Mouse (Mus musculus) limb, embryonic 15.5 days (tissue): ENCODE data around the gene Odf3. TPM values are rescaled to one million over a fixed set of nuclear protein-coding genes. Genes with fewer than 3 reads are reported as not detected.

Experiments used
- ATAC-seq: fragments of 200-750 bp; cut with Nextera tagmentation; 2 replicates; pipeline ENCODE4 v1.8.0; 2017; ENCODE audit warnings: low read depth, moderate TSS enrichment; ENCODE audit not compliant: insufficient number of reproducible peaks, low FRiP score, low TSS enrichment
- H3K27ac ChIP-seq: fragments of 300-500 bp; sonication (generic); 2 replicates; pipeline ENCODE4 v1.5.1; 2015; ENCODE audit warnings: moderate library complexity, mild to moderate bottlenecking, inconsistent platforms
- H3K27me3 ChIP-seq: fragments of 300-500 bp; sonication (generic); 2 replicates; pipeline ENCODE4 v1.6.1; 2015; ENCODE audit warnings: inconsistent platforms
- H3K36me3 ChIP-seq: fragments of 300-500 bp; sonication (generic); 2 replicates; pipeline ENCODE4 v1.6.1; 2015; ENCODE audit warnings: inconsistent platforms
- H3K4me1 ChIP-seq: fragments of 300-500 bp; sonication (generic); 2 replicates; pipeline ENCODE4 v1.6.1; 2015; ENCODE audit warnings: inconsistent platforms
- H3K4me2 ChIP-seq: fragments of 300-500 bp; sonication (generic); 2 replicates; pipeline ENCODE4 v1.6.1; 2015; ENCODE audit warnings: mild to moderate bottlenecking, inconsistent platforms
- H3K4me3 ChIP-seq: fragments of 300-500 bp; sonication (generic); 2 replicates; pipeline ENCODE4 v1.5.1; 2015; ENCODE audit warnings: mild to moderate bottlenecking, inconsistent platforms
- H3K9ac ChIP-seq: fragments of 300-500 bp; sonication (generic); 2 replicates; pipeline ENCODE4 v1.6.1; 2015; ENCODE audit warnings: inconsistent platforms
- H3K9me3 ChIP-seq: fragments of 300-500 bp; sonication (generic); 2 replicates; pipeline ENCODE4 v1.6.1; 2016; ENCODE audit warnings: inconsistent platforms
- WGBS: fragments of 180-500 bp; shearing (Covaris S2); methylation state at CpG from one replicate; pipeline ENCODE4 v1.1.7; 2015; 5-methylcytosine and 5-hydroxymethylcytosine counted together
- polyA plus RNA-seq: library from polyadenylated mRNA; unstranded; fragments of >200 nt; fragmentation: Nextera tagmentation; extraction: Ambion mirVana; gene quantifications from 2 replicates; pipeline ENCODE4 v1.2.1, GENCODE M21; 2015

Odf3 gene
- polyA plus RNA-seq, 1 experiment from 2014 or later: not detected

- H3K36me3 ChIP-seq: no peaks in the 10 kb centered on the region
- H3K4me1 ChIP-seq: peaks cover 11% of the 10 kb centered on the region; the same call in 1 of the 2 replicates
- H3K9ac ChIP-seq: no peak overlapping the region
- no peak overlapping the region for H3K4me3 ChIP-seq
- ATAC-seq: no peak
- no peaks in the 10 kb centered on the region for H3K9me3 ChIP-seq
- no peak overlapping the region for H3K4me2 ChIP-seq
- WGBS: 42% methylated on average over 4 of the region's 4 CpGs
- H3K27ac ChIP-seq: no peak overlapping the region
- peaks cover 30% of the 10 kb centered on the region for H3K27me3 ChIP-seq
Observed at GRCm38 (mm10) chr7:140845683-140846082, 1.9 kb upstream of the Odf3 start.

GRCm38 (mm10) chr7:140846676-140847075 lies 929 bp upstream of the Odf3 start:
- no peak overlapping the region for H3K4me2 ChIP-seq
- peaks cover 28% of the 10 kb centered on the region for H3K27me3 ChIP-seq
- WGBS: 82% methylated on average over 10 of the region's 10 CpGs
- H3K4me1 ChIP-seq: peaks cover 11% of the 10 kb centered on the region; the same call in 1 of the 2 replicates
- H3K9me3 ChIP-seq: no peaks in the 10 kb centered on the region
- ATAC-seq: no peak
- no peak overlapping the region for H3K9ac ChIP-seq
- no peak overlapping the region for H3K4me3 ChIP-seq
- H3K36me3 ChIP-seq: peaks cover 4% of the 10 kb centered on the region
- no peak overlapping the region for H3K27ac ChIP-seq

- Histone ChIP-seq H3K4me2 (no peak overlapping the region), H3K4me1 (peaks cover 11% of the 10 kb centered on the region; the same call in 1 of the 2 replicates), H3K9ac (no peak overlapping the region), H3K9me3 (no peaks in the 10 kb centered on the region), H3K27ac (no peak overlapping the region), H3K36me3 (peaks cover 23% of the 10 kb centered on the region), H3K4me3 (no peak overlapping the region), H3K27me3 (peaks cover 14% of the 10 kb centered on the region; the same call in 1 of the 2 replicates)
- no peak for ATAC-seq
- WGBS: 88% methylated on average over 10 of the region's 10 CpGs
Observed at GRCm38 (mm10) chr7:140848591-140848990, 986 bp downstream of the Odf3 start.

- no peak overlapping the region for H3K9ac ChIP-seq
- H3K27ac ChIP-seq: no peak overlapping the region
- no peak overlapping the region for H3K4me2 ChIP-seq
- H3K36me3 ChIP-seq: peaks cover 37% of the 10 kb centered on the region
- ATAC-seq: no peak
- 98% methylated on average over 4 of the region's 4 CpGs for WGBS
- no peaks in the 10 kb centered on the region for H3K27me3 ChIP-seq
- peaks cover 18% of the 10 kb centered on the region for H3K4me1 ChIP-seq
- H3K9me3 ChIP-seq: no peaks in the 10 kb centered on the region
- H3K4me3 ChIP-seq: no peak overlapping the region
Observed at GRCm38 (mm10) chr7:140851916-140852315, 4.3 kb downstream of the Odf3 start.

GRCm38 (mm10) chr7:140853386-140853785 lies 5.8 kb downstream of the Odf3 start:
- Histone ChIP-seq H3K27ac (no peak overlapping the region), H3K9me3 (no peaks in the 10 kb centered on the region), H3K9ac (no peak overlapping the region), H3K4me1 (peaks cover 18% of the 10 kb centered on the region), H3K27me3 (no peaks in the 10 kb centered on the region), H3K36me3 (peaks cover 37% of the 10 kb centered on the region), H3K4me2 (no peak overlapping the region), H3K4me3 (no peak overlapping the region)
- WGBS: 82% methylated on average over 9 of the region's 9 CpGs
- no peak for ATAC-seq

- no peak for ATAC-seq
- Histone ChIP-seq H3K4me1 (peaks cover 29% of the 10 kb centered on the region), H3K4me3 (peak overlapping the region; percentile 80; the same call in 1 of the 2 replicates), H3K36me3 (peaks cover 44% of the 10 kb centered on the region), H3K4me2 (no peak overlapping the region), H3K27me3 (no peaks in the 10 kb centered on the region), H3K27ac (no peak overlapping the region), H3K9me3 (no peaks in the 10 kb centered on the region), H3K9ac (no peak overlapping the region)
- WGBS: 93% methylated on average over 18 of the region's 18 CpGs
Observed at GRCm38 (mm10) chr7:140854483-140854882, 6.9 kb downstream of the Odf3 start.

- Histone ChIP-seq H3K9ac (peak overlapping the region; percentile 91), H3K4me1 (peaks cover 31% of the 10 kb centered on the region), H3K27me3 (no peaks in the 10 kb centered on the region), H3K4me3 (peak overlapping the region; percentile 80), H3K9me3 (no peaks in the 10 kb centered on the region), H3K4me2 (peak overlapping the region; percentile 98), H3K36me3 (peaks cover 51% of the 10 kb centered on the region), H3K27ac (peak overlapping the region; percentile 93; the same call in 1 of the 2 replicates)
- 62% methylated on average over 9 of the region's 9 CpGs for WGBS
- no peak for ATAC-seq
Observed at GRCm38 (mm10) chr7:140855181-140855580, 7.6 kb downstream of the Odf3 start.

- Histone ChIP-seq H3K27me3 (no peaks in the 10 kb centered on the region), H3K36me3 (peaks cover 60% of the 10 kb centered on the region), H3K4me1 (peaks cover 31% of the 10 kb centered on the region), H3K9ac (peak within 1 kb of the TSS; percentile 91), H3K27ac (peak within 1 kb of the TSS; percentile 93), H3K9me3 (no peaks in the 10 kb centered on the region), H3K4me2 (peak within 1 kb of the TSS; percentile 98), H3K4me3 (peak within 1 kb of the TSS; percentile 80)
- under 1% methylated on average over 51 of the region's 51 CpGs for WGBS
- ATAC-seq: peak; percentile 63
Observed at GRCm38 (mm10) chr7:140855860-140856784, 8.5 kb downstream of the Odf3 start, which contains the start of gene Gm45785. TSS of gene Gm45785 (minus strand) at chr7:140856331.

GRCm38 (mm10) chr7:140856785-140857549 lies 9.4 kb downstream of the Odf3 start, which contains the start of gene Ric8a:
TSS of gene Ric8a (plus strand) at chr7:140856957.
- Histone ChIP-seq H3K4me3 (peak within 1 kb of the TSS; percentile 80), H3K36me3 (peaks cover 62% of the 10 kb centered on the region), H3K9me3 (no peaks in the 10 kb centered on the region), H3K27me3 (no peaks in the 10 kb centered on the region), H3K9ac (peak within 1 kb of the TSS; percentile 91), H3K27ac (peak within 1 kb of the TSS; percentile 93), H3K4me1 (peaks cover 31% of the 10 kb centered on the region), H3K4me2 (peak within 1 kb of the TSS; percentile 98)
- peak; percentile 84 for ATAC-seq
- under 1% methylated on average over 50 of the region's 50 CpGs for WGBS

GRCm38 (mm10) chr7:140857550-140858505 lies 10.2 kb downstream of the Odf3 start, which contains the start of gene Bet1l:
TSS of gene Bet1l (minus strand) at chr7:140857577.
- Histone ChIP-seq H3K9ac (peak within 1 kb of the TSS; percentile 91), H3K27me3 (no peaks in the 10 kb centered on the region), H3K9me3 (no peaks in the 10 kb centered on the region), H3K4me3 (peak within 1 kb of the TSS; percentile 80), H3K4me2 (peak within 1 kb of the TSS; percentile 98), H3K4me1 (peaks cover 31% of the 10 kb centered on the region), H3K27ac (peak within 1 kb of the TSS; percentile 93), H3K36me3 (peaks cover 62% of the 10 kb centered on the region)
- WGBS: 37% methylated on average over 39 of the region's 40 CpGs
- ATAC-seq: peak; percentile 22; the same call in 1 of the 2 replicates

- Histone ChIP-seq H3K9ac (no peak overlapping the region), H3K36me3 (peaks cover 62% of the 10 kb centered on the region), H3K27ac (no peak overlapping the region), H3K4me1 (peaks cover 31% of the 10 kb centered on the region), H3K27me3 (no peaks in the 10 kb centered on the region), H3K9me3 (no peaks in the 10 kb centered on the region), H3K4me3 (peak overlapping the region; percentile 80; the same call in 1 of the 2 replicates), H3K4me2 (peak overlapping the region; percentile 98)
- no peak for ATAC-seq
- WGBS: 96% methylated on average over 8 of the region's 8 CpGs
Observed at GRCm38 (mm10) chr7:140858746-140859145, 11.1 kb downstream of the Odf3 start.
